Mouse (Mus musculus) embryonic facial prominence, embryonic 11.5 days (tissue): Measurements from ENCODE around the gene Ppp1r14c. TPM values are rescaled to one million over a fixed set of nuclear protein-coding genes. Genes with fewer than 3 reads are reported as not detected.

Source experiments
- ATAC-seq: fragments of 200-750 bp; cut with Nextera tagmentation; replicated peaks from 2 replicates; pipeline ENCODE4 v1.8.0; 2017; ENCODE audit warnings: low read depth; ENCODE audit not compliant: insufficient number of reproducible peaks, low FRiP score, low TSS enrichment
- DNase-seq: peaks from one replicate; pipeline ENCODE4 v3.0.0-alpha.2; 2015; ENCODE audit warnings: low spot score
- H3K27ac ChIP-seq: fragments of 300-500 bp; sonication (generic); replicated peaks from 2 replicates; pipeline ENCODE4 v1.5.1; 2014; ENCODE audit warnings: mild to moderate bottlenecking, low read depth, low read length, control low read depth
- H3K27me3 ChIP-seq: fragments of 300-500 bp; sonication (generic); 2 replicates; pipeline ENCODE4 v1.6.1; 2014; ENCODE audit warnings: mild to moderate bottlenecking, low read length, moderate library complexity, mixed read lengths; ENCODE audit not compliant: control insufficient read depth, insufficient read depth
- H3K36me3 ChIP-seq: fragments of 300-500 bp; sonication (generic); replicated peaks from 2 replicates; pipeline ENCODE4 v1.6.1; 2014; ENCODE audit warnings: low read depth, mild to moderate bottlenecking, low read length, moderate library complexity, mixed read lengths; ENCODE audit not compliant: control insufficient read depth, insufficient read depth
- H3K4me1 ChIP-seq: fragments of 300-500 bp; sonication (generic); 2 replicates; pipeline ENCODE4 v1.6.1; 2014; ENCODE audit warnings: low read length, mixed read lengths; ENCODE audit not compliant: control insufficient read depth, insufficient read depth
- H3K4me2 ChIP-seq: fragments of 300-500 bp; sonication (generic); 2 replicates; pipeline ENCODE4 v1.6.1; 2014; ENCODE audit warnings: low read depth, mild to moderate bottlenecking, control low read depth, low read length, moderate library complexity
- H3K4me3 ChIP-seq: fragments of 300-500 bp; sonication (generic); 2 replicates; pipeline ENCODE4 v1.5.1; 2014; ENCODE audit warnings: low read depth, low read length, control low read depth
- H3K9ac ChIP-seq: fragments of 300-500 bp; sonication (generic); replicated peaks from 2 replicates; pipeline ENCODE4 v1.6.1; 2014; ENCODE audit warnings: mild to moderate bottlenecking, control low read depth, low read length
- H3K9me3 ChIP-seq: fragments of 300-500 bp; sonication (generic); replicated peaks from 2 replicates; pipeline ENCODE4 v1.6.1; 2016; ENCODE audit warnings: mild to moderate bottlenecking, low read length, inconsistent platforms, mixed read lengths; ENCODE audit not compliant: control insufficient read depth
- WGBS: fragments of 180-500 bp; shearing (Covaris S2); extraction: QIAGEN DNeasy Blood & Tissue Kit; methylation state at CpG from one replicate; pipeline ENCODE4 v1.1.7; 2014; 5-methylcytosine and 5-hydroxymethylcytosine counted together
- polyA plus RNA-seq: library from polyadenylated mRNA; unstranded; fragments of >200 nt; fragmentation: Nextera tagmentation; extraction: Ambion mirVana; gene quantifications from 2 replicates; pipeline ENCODE4 v1.2.1, GENCODE M21; 2014

Ppp1r14c gene
- polyA plus RNA-seq, 1 experiment from 2014 or later: 4.5 TPM

GRCm38 (mm10) chr10:3406280-3406679, 40.4 kb downstream of the Ppp1r14c start:
- ATAC-seq (no peak), DNase-seq (no peak)
- Histone ChIP-seq H3K9ac (no peak overlapping the region), H3K4me1 (no peaks in the 10 kb centered on the region), H3K27ac (no peak overlapping the region), H3K4me2 (no peak overlapping the region), H3K36me3 (no peaks in the 10 kb centered on the region), H3K9me3 (no peaks in the 10 kb centered on the region), H3K4me3 (no peak overlapping the region), H3K27me3 (no peaks in the 10 kb centered on the region)
- 84% methylated on average over 2 of the region's 2 CpGs for WGBS

GRCm38 (mm10) chr10:3408036-3408661, 42.3 kb downstream of the Ppp1r14c start:
- H3K4me1 ChIP-seq: no peaks in the 10 kb centered on the region
- no peak overlapping the region for H3K9ac ChIP-seq
- H3K4me2 ChIP-seq: no peak overlapping the region
- no peak for ATAC-seq
- no peak for DNase-seq
- H3K4me3 ChIP-seq: no peak overlapping the region
- no peaks in the 10 kb centered on the region for H3K9me3 ChIP-seq
- no peaks in the 10 kb centered on the region for H3K27me3 ChIP-seq
- 62% methylated on average over 6 of the region's 6 CpGs for WGBS
- no peaks in the 10 kb centered on the region for H3K36me3 ChIP-seq
- H3K27ac ChIP-seq: no peak overlapping the region

- no peak for DNase-seq
- Histone ChIP-seq H3K9ac (no peak overlapping the region), H3K9me3 (no peaks in the 10 kb centered on the region), H3K27me3 (no peaks in the 10 kb centered on the region), H3K27ac (no peak overlapping the region), H3K4me2 (no peak overlapping the region), H3K4me3 (no peak overlapping the region), H3K36me3 (no peaks in the 10 kb centered on the region), H3K4me1 (no peaks in the 10 kb centered on the region)
- ATAC-seq: no peak
- WGBS: 50% methylated on average over 3 of the region's 3 CpGs
Measured at GRCm38 (mm10) chr10:3408699-3409098, 42.8 kb downstream of the Ppp1r14c start.

GRCm38 (mm10) chr10:3411222-3411621, 45.4 kb downstream of the Ppp1r14c start:
- DNase-seq (no peak), ATAC-seq (no peak)
- Histone ChIP-seq H3K27ac (no peak overlapping the region), H3K9ac (no peak overlapping the region), H3K9me3 (no peaks in the 10 kb centered on the region), H3K4me1 (no peaks in the 10 kb centered on the region), H3K27me3 (no peaks in the 10 kb centered on the region), H3K4me2 (no peak overlapping the region), H3K4me3 (no peak overlapping the region), H3K36me3 (no peaks in the 10 kb centered on the region)
- 58% methylated on average over 3 of the region's 3 CpGs for WGBS

GRCm38 (mm10) chr10:3411639-3412038, 45.8 kb downstream of the Ppp1r14c start:
- no peak overlapping the region for H3K4me2 ChIP-seq
- no peak overlapping the region for H3K27ac ChIP-seq
- ATAC-seq (no peak), DNase-seq (no peak)
- no peak overlapping the region for H3K9ac ChIP-seq
- H3K4me1 ChIP-seq: no peaks in the 10 kb centered on the region
- 71% methylated on average over 2 of the region's 2 CpGs for WGBS
- no peaks in the 10 kb centered on the region for H3K27me3 ChIP-seq
- no peaks in the 10 kb centered on the region for H3K9me3 ChIP-seq
- H3K4me3 ChIP-seq: no peak overlapping the region
- H3K36me3 ChIP-seq: no peaks in the 10 kb centered on the region

GRCm38 (mm10) chr10:3414813-3415212, 49.0 kb downstream of the Ppp1r14c start:
- Histone ChIP-seq H3K4me2 (no peak overlapping the region), H3K27ac (no peak overlapping the region), H3K9me3 (no peaks in the 10 kb centered on the region), H3K36me3 (no peaks in the 10 kb centered on the region), H3K4me1 (no peaks in the 10 kb centered on the region), H3K27me3 (no peaks in the 10 kb centered on the region), H3K9ac (no peak overlapping the region), H3K4me3 (no peak overlapping the region)
- WGBS: 62% methylated on average over 5 of the region's 5 CpGs
- DNase-seq (no peak), ATAC-seq (no peak)

- ATAC-seq (no peak), DNase-seq (no peak)
- Histone ChIP-seq H3K4me3 (no peak overlapping the region), H3K27ac (no peak overlapping the region), H3K36me3 (no peaks in the 10 kb centered on the region), H3K27me3 (no peaks in the 10 kb centered on the region), H3K9ac (no peak overlapping the region), H3K4me1 (no peaks in the 10 kb centered on the region), H3K9me3 (no peaks in the 10 kb centered on the region), H3K4me2 (no peak overlapping the region)
- 50% methylated on average over 4 of the region's 4 CpGs for WGBS
Measured at GRCm38 (mm10) chr10:3416565-3416964, 50.7 kb downstream of the Ppp1r14c start.

GRCm38 (mm10) chr10:3417408-3417807, 51.6 kb downstream of the Ppp1r14c start:
- no peak overlapping the region for H3K4me2 ChIP-seq
- no peak overlapping the region for H3K27ac ChIP-seq
- H3K9me3 ChIP-seq: no peaks in the 10 kb centered on the region
- WGBS: 70% methylated on average over 4 of the region's 4 CpGs
- no peak for DNase-seq
- H3K4me1 ChIP-seq: no peaks in the 10 kb centered on the region
- H3K36me3 ChIP-seq: no peaks in the 10 kb centered on the region
- no peaks in the 10 kb centered on the region for H3K27me3 ChIP-seq
- ATAC-seq: no peak
- H3K9ac ChIP-seq: no peak overlapping the region
- H3K4me3 ChIP-seq: no peak overlapping the region
